Mouse (Mus musculus) embryonic facial prominence, embryonic 11.5 days (tissue): ENCODE results near the gene Gnao1. TPM values are rescaled to one million over a fixed set of nuclear protein-coding genes. Genes with fewer than 3 reads are reported as not detected.

Experiments used
- ATAC-seq: fragments of 200-750 bp; cut with Nextera tagmentation; replicated peaks from 2 replicates; pipeline ENCODE4 v1.8.0; 2017; ENCODE audit warnings: low read depth; ENCODE audit not compliant: insufficient number of reproducible peaks, low FRiP score, low TSS enrichment
- DNase-seq: peaks from one replicate; pipeline ENCODE4 v3.0.0-alpha.2; 2015; ENCODE audit warnings: low spot score
- H3K27ac ChIP-seq: fragments of 300-500 bp; sonication (generic); replicated peaks from 2 replicates; pipeline ENCODE4 v1.5.1; 2014; ENCODE audit warnings: mild to moderate bottlenecking, low read depth, low read length, control low read depth
- H3K27me3 ChIP-seq: fragments of 300-500 bp; sonication (generic); 2 replicates; pipeline ENCODE4 v1.6.1; 2014; ENCODE audit warnings: mild to moderate bottlenecking, low read length, moderate library complexity, mixed read lengths; ENCODE audit not compliant: control insufficient read depth, insufficient read depth
- H3K36me3 ChIP-seq: fragments of 300-500 bp; sonication (generic); replicated peaks from 2 replicates; pipeline ENCODE4 v1.6.1; 2014; ENCODE audit warnings: low read depth, mild to moderate bottlenecking, low read length, moderate library complexity, mixed read lengths; ENCODE audit not compliant: control insufficient read depth, insufficient read depth
- H3K4me1 ChIP-seq: fragments of 300-500 bp; sonication (generic); 2 replicates; pipeline ENCODE4 v1.6.1; 2014; ENCODE audit warnings: low read length, mixed read lengths; ENCODE audit not compliant: control insufficient read depth, insufficient read depth
- H3K4me2 ChIP-seq: fragments of 300-500 bp; sonication (generic); 2 replicates; pipeline ENCODE4 v1.6.1; 2014; ENCODE audit warnings: low read depth, mild to moderate bottlenecking, control low read depth, low read length, moderate library complexity
- H3K4me3 ChIP-seq: fragments of 300-500 bp; sonication (generic); 2 replicates; pipeline ENCODE4 v1.5.1; 2014; ENCODE audit warnings: low read depth, low read length, control low read depth
- H3K9ac ChIP-seq: fragments of 300-500 bp; sonication (generic); replicated peaks from 2 replicates; pipeline ENCODE4 v1.6.1; 2014; ENCODE audit warnings: mild to moderate bottlenecking, control low read depth, low read length
- H3K9me3 ChIP-seq: fragments of 300-500 bp; sonication (generic); replicated peaks from 2 replicates; pipeline ENCODE4 v1.6.1; 2016; ENCODE audit warnings: mild to moderate bottlenecking, low read length, inconsistent platforms, mixed read lengths; ENCODE audit not compliant: control insufficient read depth
- WGBS: fragments of 180-500 bp; shearing (Covaris S2); extraction: QIAGEN DNeasy Blood & Tissue Kit; methylation state at CpG from one replicate; pipeline ENCODE4 v1.1.7; 2014; 5-methylcytosine and 5-hydroxymethylcytosine counted together
- polyA plus RNA-seq: library from polyadenylated mRNA; unstranded; fragments of >200 nt; fragmentation: Nextera tagmentation; extraction: Ambion mirVana; gene quantifications from 2 replicates; pipeline ENCODE4 v1.2.1, GENCODE M21; 2014

Gene Gnao1
- 11.5 and 14.0 TPM in 2 replicates for polyA plus RNA-seq

DNA sequence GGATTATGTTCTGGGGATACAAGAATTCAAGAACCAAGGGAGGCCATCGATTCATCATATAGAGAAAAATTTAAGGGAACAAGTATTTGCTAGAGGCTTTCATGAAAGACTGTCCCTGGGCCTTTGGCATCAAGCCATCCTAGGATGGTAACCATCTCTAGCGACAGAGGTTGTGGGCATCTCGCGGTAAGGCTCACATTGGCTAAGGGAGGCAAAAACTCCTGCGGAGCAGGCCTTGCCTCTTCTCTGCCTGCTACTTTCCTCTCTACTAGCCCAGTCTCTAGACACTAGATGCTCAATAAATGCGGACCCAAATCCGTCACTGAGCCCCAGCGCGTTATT lies at the start of gene Gnao1:
Gene Gnao1, plus strand, starts transcription at position 281 of the 342 bp plus-strand sequence.
- Histone ChIP-seq H3K4me1 (0 out of 2 replicates have a peak, but pooled peaks cover 2% of the 10 kb centered on the region), H3K36me3 (no peaks in the 10 kb centered on the region), H3K4me2 (peak within 1 kb of the TSS; percentile 90), H3K27me3 (peaks cover 15% of the 10 kb centered on the region), H3K4me3 (peak within 1 kb of the TSS; percentile 56), H3K9ac (peak within 1 kb of the TSS; percentile 65), H3K27ac (no peak within 1 kb of the TSS), H3K9me3 (no peaks in the 10 kb centered on the region)
- DNase-seq (no peak), ATAC-seq (no peak)
- 10% methylated on average over 9 of the region's 9 CpGs for WGBS

GRCm38 (mm10) chr8:93777605-93778004 lies 32.2 kb upstream of the Gnao1 start:
- H3K36me3 ChIP-seq, result no peaks in the 10 kb centered on the region
- H3K4me2 ChIP-seq, result no peak overlapping the region
- WGBS, result 46% methylated on average over 3 of the region's 3 CpGs
- DNase-seq, result no peak
- no peaks in the 10 kb centered on the region for H3K27me3 ChIP-seq
- ATAC-seq, result no peak
- no peak overlapping the region for H3K27ac ChIP-seq
- H3K4me3 ChIP-seq, result no peak overlapping the region
- H3K4me1 ChIP-seq, result no peaks in the 10 kb centered on the region
- no peaks in the 10 kb centered on the region for H3K9me3 ChIP-seq
- no peak overlapping the region for H3K9ac ChIP-seq

DNA sequence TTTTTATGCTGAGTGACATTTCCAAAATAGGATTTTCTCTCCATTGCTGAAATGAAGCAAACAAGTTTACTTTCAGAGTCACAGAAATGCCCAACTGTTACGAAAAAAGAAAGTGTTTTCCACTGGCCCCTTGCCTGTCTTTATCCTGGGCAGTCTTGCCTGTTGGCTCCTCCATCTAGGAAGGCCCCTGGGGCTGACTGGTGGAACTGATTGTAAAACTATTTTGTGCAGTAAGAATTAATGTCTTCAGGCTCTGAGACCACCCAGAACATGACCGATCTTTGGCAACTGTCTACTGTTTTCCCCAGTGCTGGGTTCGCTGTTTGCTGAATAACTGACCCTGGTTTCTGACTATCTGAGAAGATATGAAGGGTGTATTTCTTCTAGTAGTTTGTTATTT lies 540 bp upstream of the Gnao1 start:
- no peaks in the 10 kb centered on the region for H3K36me3 ChIP-seq
- 79% methylated on average over 3 of the region's 3 CpGs for WGBS
- no peak overlapping the region for H3K9ac ChIP-seq
- H3K4me2 ChIP-seq, result no peak overlapping the region
- no peaks in the 10 kb centered on the region for H3K9me3 ChIP-seq
- peaks cover 15% of the 10 kb centered on the region for H3K27me3 ChIP-seq
- H3K4me3 ChIP-seq, result no peak overlapping the region
- DNase-seq, result no peak
- 0 out of 2 replicates have a peak, but pooled peaks cover 2% of the 10 kb centered on the region for H3K4me1 ChIP-seq
- H3K27ac ChIP-seq, result no peak overlapping the region
- no peak for ATAC-seq

DNA sequence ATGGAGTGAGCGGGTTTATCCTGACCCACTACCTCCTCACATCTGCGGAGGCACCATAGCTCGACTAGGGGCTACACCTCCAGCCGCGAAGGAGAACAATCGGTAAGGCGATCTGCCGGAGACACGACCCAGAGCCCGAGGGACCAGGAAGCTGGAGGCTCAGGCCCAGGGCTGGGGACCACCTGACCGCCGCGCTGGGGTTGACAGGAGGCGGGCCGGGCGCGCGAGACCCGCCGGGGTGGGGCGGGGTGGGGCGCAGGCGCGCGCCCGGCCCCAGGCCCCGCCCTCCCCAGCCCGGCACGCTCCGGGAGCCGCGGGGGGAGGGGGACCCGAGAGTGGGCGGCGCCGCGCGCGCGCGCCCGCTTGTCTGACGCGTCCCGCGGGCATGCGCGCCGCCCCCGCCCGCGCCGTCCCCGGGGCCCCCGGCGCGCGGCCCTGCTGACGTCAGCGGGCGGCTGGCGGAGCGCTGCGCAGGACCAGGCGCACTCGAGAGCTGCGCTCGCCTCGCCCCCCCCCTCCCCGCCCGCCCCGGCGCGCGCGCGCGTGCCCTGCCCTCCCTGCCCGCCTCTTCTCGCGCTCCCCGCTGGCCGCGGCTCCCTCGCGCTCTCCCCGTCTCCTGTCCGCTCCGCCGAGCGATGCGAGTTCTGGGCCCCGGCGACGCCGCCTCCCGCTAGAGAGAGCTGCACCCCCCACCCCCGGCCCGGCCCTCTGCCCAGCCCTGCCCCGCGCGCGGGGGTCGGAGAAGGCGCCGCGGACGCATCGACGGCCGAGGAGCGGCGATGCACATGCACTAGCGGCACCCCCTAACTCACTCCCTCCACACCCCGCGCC lies 477 bp downstream of the Gnao1 start:
- DNase-seq, result peak; percentile 90
- peak overlapping the region; percentile 56 for H3K4me3 ChIP-seq
- peak overlapping the region; percentile 65 for H3K9ac ChIP-seq
- peak; percentile 80 for ATAC-seq
- under 1% methylated on average over 27 of the region's 116 CpGs for WGBS
- H3K9me3 ChIP-seq, result no peaks in the 10 kb centered on the region
- peaks cover 15% of the 10 kb centered on the region for H3K27me3 ChIP-seq
- H3K4me2 ChIP-seq, result peak overlapping the region; percentile 90
- H3K36me3 ChIP-seq, result no peaks in the 10 kb centered on the region
- H3K4me1 ChIP-seq, result 0 out of 2 replicates have a peak, but pooled peaks cover 2% of the 10 kb centered on the region
- no peak overlapping the region for H3K27ac ChIP-seq

GRCm38 (mm10) chr8:93810859-93811602 lies 1.3 kb downstream of the Gnao1 start:
- Histone ChIP-seq H3K9me3 (no peaks in the 10 kb centered on the region), H3K27ac (no peak overlapping the region), H3K36me3 (no peaks in the 10 kb centered on the region), H3K4me2 (peak overlapping the region; percentile 90), H3K4me3 (peak overlapping the region; percentile 56), H3K4me1 (0 out of 2 replicates have a peak, but pooled peaks cover 2% of the 10 kb centered on the region), H3K9ac (peak overlapping the region; percentile 65), H3K27me3 (peaks cover 15% of the 10 kb centered on the region)
- DNase-seq (no peak), ATAC-seq (no peak)
- under 1% methylated on average over 36 of the region's 53 CpGs for WGBS

DNA sequence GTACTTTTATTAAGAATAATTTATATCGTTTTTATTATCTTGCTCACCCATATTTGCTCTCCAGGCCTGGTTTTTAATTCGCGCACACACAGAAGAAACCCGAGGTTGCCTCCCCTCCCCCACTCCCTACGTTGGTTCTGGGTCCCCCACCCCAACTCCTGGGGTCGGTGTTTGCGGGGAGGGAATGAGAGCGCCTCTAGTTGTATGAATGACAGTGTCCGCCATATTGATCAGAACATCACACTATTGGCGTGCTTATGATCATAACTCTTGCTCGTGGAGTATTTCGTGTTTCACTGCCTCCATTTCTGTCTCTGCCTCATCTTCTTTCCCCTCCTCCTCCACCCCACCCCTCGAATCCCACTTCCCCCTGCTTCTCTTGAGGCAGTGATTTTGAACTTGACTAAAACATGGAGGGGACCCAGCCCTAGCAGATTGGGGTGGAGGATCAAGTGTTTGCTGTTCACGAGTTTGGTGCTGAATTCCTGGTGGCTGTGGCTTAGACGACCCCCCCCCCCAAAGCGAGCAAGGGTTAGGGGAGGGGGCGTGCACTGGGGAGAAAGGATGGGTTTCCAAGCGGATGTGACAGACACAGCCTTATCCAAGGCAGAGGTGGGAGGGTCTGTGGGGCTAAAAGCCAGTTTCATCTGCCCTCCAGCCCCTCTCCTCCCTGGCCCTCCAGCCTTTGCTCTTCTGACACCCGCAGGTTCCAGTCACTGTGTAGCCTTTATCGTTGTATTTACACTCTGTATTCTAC lies 2.1 kb downstream of the Gnao1 start:
- H3K9me3 ChIP-seq, result no peaks in the 10 kb centered on the region
- peak overlapping the region; percentile 90 for H3K4me2 ChIP-seq
- 0 out of 2 replicates have a peak, but pooled peaks cover 2% of the 10 kb centered on the region for H3K4me1 ChIP-seq
- peaks cover 15% of the 10 kb centered on the region for H3K27me3 ChIP-seq
- DNase-seq, result no peak
- H3K4me3 ChIP-seq, result peak overlapping the region; percentile 56
- no peak overlapping the region; the same call in 1 of the 2 replicates for H3K9ac ChIP-seq
- no peak overlapping the region for H3K27ac ChIP-seq
- ATAC-seq, result no peak
- WGBS, result 11% methylated on average over 19 of the region's 20 CpGs
- no peaks in the 10 kb centered on the region for H3K36me3 ChIP-seq

DNA sequence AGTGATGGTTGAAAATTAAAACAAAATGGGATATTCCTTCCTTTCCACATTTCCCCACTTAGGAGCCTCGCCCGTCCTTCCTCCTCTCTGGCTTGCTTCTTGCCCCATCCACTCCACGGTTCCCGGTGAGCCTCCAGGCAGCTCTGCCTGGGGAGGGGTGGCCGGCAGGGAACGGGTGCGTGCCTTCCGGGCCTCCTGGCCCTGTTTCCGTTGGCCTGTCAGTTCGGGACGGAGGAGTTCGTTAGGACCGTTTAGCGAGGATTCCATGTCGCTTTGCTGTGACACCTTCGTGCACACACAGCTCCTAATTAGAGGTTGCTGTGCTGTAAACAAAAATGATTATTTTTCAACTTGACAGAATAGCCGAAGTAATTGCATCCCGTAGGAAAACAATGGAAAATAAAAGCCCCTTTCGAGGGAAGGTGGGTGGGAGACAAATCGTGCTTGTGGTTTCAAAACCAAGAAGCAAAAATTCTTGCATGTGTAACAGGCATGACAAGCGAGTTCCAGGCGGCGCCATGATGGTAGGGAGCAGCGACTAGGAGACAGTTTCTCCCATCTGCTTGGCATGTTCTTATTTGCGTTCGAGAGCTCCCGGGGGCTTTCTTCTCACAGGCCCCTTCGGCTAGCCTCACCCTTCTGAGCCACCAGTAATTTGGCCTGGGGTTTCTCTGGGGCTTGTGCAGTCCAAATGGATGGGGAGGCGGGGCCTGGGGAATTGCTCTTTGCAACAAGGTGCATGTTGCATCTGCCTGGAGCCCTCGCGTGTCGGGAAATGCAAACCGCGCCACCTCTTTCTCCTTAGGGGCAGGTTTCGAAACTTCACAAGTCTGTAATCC lies 3.0 kb downstream of the Gnao1 start:
- 0 out of 2 replicates have a peak, but pooled peaks cover 2% of the 10 kb centered on the region for H3K4me1 ChIP-seq
- H3K27me3 ChIP-seq, result peaks cover 15% of the 10 kb centered on the region
- no peak overlapping the region for H3K27ac ChIP-seq
- ATAC-seq, result no peak
- DNase-seq, result peak; percentile 18
- H3K9me3 ChIP-seq, result no peaks in the 10 kb centered on the region
- 8% methylated on average over 35 of the region's 35 CpGs for WGBS
- H3K4me2 ChIP-seq, result peak overlapping the region; percentile 47
- H3K4me3 ChIP-seq, result peak overlapping the region; percentile 56
- peak overlapping the region; percentile 14; the same call in 1 of the 2 replicates for H3K9ac ChIP-seq
- H3K36me3 ChIP-seq, result no peaks in the 10 kb centered on the region
